Mouse (Mus musculus): ENCODE data around the gene Faim2. TPM values are rescaled to one million over a fixed set of nuclear protein-coding genes. Genes with fewer than 3 reads are reported as not detected.

The Faim2 gene
- total RNA-seq (2021): 16.3 and 17.2 TPM in 2 replicates
- long read RNA-seq, experiment 1, full-length matches to known transcripts: 25 of 31 reads
- long read RNA-seq, experiment 1, partial matches to known transcripts: 1 of 31 reads
- long read RNA-seq, experiment 1, other reads (novel, unspliced or antisense): 5 of 31 reads
- long read RNA-seq, experiment 2, full-length matches to known transcripts: 20 of 30 reads
- long read RNA-seq, experiment 2, partial matches to known transcripts: 1 of 30 reads
- long read RNA-seq, experiment 2, other reads (novel, unspliced or antisense): 9 of 30 reads

GRCm38 (mm10) chr15:99527629-99528353 is at the start of gene Faim2:
TSS of gene Faim2 (minus strand) at chr15:99528165.
- DNase-seq: peak; percentile 35

- DNase-seq: no peak
Observed at GRCm38 (mm10) chr15:99569123-99569522, 41.2 kb upstream of the Faim2 start.

DNA sequence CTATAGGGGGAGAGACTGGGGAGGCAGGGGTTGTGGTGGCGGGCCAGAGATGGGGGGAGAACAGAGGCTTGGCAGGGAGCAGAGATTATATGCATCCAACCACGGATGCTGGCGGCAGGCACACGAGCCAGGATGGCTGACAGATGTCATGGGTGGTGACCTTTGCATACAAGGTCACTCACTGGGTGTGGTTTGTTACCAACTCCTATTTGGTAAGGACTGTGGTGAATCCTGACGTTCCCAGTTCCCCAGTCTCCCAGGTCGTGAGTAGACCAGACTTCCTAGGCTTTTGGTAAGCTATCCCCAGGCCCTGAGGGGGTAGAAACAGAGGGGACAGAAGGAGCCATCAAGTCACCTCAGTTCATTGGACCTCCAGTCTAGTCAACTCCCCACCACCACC is 40.7 kb upstream of the Faim2 start:
- no peak for DNase-seq

- DNase-seq: no peak
Observed at GRCm38 (mm10) chr15:99567371-99567770, 39.4 kb upstream of the Faim2 start.

DNA sequence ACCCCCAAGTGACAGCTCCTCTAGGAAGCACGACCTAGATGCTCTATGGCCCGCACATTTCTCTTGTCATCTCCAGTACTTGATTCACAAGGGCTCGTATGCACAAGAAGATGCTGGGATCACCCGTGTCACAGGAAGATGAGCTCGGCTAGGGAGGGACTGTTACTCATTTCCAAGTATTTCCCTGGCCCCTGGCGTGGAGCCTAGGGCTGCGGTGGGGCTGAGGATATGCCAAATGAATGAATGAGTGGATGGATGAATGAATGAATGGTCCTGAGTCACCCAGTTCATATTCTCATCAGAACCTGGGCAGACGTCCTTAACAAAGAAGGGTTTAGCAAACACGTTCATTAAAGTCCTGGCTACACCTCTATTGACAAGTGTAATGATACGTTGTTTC is 32.3 kb upstream of the Faim2 start:
- DNase-seq: no peak

GRCm38 (mm10) chr15:99558947-99559346 is 31.0 kb upstream of the Faim2 start:
- DNase-seq: no peak

DNA sequence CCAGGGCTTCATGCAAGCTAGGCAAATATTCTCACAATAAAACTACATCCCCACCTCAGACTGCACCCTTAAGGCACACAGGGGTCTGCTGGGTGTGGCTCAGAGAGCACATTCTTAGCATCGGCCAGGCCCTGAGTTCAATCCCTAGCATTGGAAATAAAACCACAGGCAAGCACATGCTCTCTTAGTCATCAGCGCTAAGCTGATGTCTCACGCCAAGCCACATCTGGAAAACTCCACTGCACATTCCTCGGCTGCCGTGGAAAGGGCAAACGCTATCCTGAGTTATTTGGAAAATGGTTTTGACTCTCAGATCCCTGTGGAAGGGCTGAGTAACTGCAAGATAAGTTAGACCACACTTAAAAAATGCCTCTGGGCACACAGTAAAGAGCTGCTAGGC is 25.8 kb upstream of the Faim2 start:
- DNase-seq: no peak

DNA sequence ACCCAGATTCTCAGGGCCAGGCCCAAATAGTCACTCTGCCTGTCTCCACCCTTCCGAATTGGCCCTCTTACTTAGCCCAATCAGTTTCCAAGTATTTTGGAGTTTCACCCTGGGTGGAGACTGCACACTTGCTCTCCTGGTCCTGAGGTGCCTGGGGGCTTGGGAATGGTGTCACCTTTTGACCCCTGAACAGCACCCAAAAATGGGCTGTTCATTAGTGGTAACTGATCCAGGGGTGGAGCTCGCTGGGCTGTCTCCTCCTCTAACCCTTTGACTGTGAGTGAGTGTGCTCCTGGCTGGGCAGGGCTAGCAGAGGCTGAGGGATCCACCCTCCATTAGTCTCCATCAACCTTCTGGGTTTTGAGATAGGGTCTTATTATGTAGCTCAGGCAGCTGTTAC is 21.9 kb upstream of the Faim2 start:
- no peak for DNase-seq

- DNase-seq: no peak
Observed at GRCm38 (mm10) chr15:99547732-99548131, 19.8 kb upstream of the Faim2 start.

GRCm38 (mm10) chr15:99546596-99546995 is 18.6 kb upstream of the Faim2 start:
- no peak for DNase-seq

DNA sequence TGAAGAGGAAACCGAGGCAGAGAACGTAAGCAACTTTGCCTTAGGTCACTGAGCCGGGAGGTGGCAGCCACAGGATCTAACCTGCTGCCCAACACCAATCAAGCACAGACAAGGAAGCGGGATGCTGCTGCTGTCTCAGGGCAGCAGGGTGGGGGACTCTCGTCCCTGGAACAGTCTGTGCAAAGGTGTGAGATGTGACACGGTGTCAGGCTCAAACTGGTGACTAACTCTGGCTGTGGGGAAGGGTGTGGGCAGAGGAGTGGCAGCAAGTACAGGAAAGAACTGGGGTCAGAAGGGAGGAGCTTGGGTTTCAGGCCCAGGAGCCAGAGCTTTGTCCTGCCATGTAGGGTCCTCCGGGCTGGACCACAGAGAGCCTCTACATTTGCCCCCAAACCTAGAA is 16.1 kb upstream of the Faim2 start:
- DNase-seq: no peak

- no peak for DNase-seq
Observed at GRCm38 (mm10) chr15:99539891-99540290, 11.9 kb upstream of the Faim2 start.

- DNase-seq: no peak
Observed at GRCm38 (mm10) chr15:99536889-99537862, 9.2 kb upstream of the Faim2 start.

GRCm38 (mm10) chr15:99532023-99532422 is 4.1 kb upstream of the Faim2 start:
- DNase-seq: no peak

DNA sequence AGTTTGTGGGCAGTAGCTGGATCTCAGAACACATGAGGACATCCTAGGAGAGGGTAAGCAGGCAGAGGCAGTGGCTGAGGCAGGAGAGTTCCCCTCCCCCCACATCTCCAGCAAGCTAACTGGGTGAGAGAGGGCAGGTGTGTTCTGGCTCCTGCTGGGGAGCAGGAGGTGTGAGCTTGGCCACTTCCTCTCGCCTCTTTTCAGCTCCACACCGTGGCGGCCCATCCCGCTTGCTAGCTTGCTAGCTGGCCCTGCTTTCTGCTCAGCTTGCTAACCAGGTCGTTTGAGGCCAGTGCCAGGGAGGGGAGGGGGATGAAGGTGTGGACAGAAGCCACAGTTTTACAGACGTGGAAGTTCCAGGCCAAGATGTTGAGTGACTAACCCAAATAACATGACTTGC is 3.2 kb upstream of the Faim2 start:
- no peak for DNase-seq

DNA sequence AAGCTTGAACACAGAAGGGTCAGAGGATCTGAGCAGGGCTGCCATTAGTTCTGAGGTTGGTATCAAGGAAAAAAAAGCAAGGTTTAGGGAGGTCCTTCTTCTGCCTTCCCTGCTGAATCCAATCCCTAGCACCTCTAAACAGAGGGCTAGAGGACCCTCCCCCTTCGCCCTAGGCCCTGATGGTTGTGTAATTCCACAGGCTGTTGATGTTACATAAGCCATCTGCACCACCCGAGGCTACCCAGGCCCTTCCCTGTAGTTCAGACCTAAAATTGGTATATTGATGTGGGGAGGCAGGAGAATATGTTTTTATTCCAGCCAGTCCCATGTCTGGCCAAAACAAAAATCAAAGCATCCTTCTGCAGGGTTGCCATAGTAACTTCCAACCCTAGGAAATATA is 1.3 kb downstream of the Faim2 start:
- DNase-seq: no peak

DNA sequence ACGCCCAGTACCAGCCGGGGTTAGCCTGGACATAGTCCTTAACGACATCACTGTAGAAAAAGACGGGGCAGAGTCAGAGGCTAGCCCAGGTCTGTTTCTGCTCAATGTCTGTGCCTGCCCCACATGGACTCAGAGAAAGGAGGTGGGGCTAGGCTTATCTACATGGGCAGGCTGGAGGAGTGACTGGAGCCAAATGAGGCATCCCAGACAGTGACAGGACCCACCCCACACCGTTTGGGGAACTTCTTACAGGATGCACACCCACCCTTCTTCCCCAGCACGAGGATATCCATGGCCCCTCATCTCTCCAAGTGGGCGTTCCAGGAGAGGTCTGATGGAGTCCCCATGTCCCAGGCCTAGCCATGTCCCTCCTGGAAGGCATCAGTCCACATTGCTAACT is 7.7 kb downstream of the Faim2 start:
- no peak for DNase-seq

DNA sequence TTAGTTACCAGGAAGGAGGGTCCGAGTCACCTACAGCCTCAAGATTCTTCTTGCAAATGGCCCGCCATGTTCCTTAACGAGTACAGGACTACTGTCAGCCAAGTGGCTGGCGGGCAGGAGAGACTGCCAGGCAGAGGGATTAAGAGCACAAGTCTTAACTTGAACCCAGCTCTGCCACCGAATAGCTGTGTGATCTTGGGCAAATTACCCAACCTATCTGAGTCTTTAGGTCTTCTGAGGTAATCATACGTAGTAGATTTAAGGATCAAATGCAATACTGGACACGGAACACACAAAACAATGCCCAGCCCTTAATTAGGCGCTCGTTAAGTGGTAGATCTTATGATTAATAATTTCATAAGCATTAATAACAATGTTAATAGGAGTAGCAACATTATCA is 8.3 kb downstream of the Faim2 start:
- DNase-seq: no peak

- DNase-seq: no peak
Observed at GRCm38 (mm10) chr15:99517715-99518114, 10.2 kb downstream of the Faim2 start.

GRCm38 (mm10) chr15:99516715-99517114 is 11.2 kb downstream of the Faim2 start:
- DNase-seq: no peak

GRCm38 (mm10) chr15:99511797-99512525 is 16.0 kb downstream of the Faim2 start:
- DNase-seq: no peak

DNA sequence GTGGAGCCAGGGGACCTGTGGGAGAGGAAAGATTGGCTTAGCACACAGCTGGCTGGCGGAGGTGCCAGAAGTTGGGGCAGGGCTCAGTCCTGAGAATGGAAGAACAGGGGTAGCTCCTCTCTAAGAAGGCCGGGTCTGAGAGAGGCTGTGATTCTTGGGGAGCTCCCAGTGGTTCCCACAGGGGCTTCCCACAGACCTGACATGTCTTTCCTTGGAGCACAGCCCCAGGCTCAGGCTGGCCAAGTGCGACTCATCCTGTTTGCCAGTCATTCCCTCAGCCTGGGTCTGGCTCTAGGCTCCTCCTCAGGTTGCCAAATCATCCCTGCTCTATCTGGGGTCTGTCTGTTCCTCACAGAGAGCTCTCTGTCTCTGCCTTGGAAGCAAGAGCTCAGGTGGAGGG is 17.3 kb downstream of the Faim2 start:
- DNase-seq: peak; percentile 16

Measured in adrenal gland, postnatal 14 days (tissue).